Mouse (Mus musculus): ENCODE data around the gene B4galnt2. TPM values are rescaled to one million over a fixed set of nuclear protein-coding genes. Genes with fewer than 3 reads are reported as not detected.

Gene B4galnt2
- polyA plus RNA-seq, 3 experiments from 2014 or later = 0.35 to 0.38 TPM; not detected in 1

DNA sequence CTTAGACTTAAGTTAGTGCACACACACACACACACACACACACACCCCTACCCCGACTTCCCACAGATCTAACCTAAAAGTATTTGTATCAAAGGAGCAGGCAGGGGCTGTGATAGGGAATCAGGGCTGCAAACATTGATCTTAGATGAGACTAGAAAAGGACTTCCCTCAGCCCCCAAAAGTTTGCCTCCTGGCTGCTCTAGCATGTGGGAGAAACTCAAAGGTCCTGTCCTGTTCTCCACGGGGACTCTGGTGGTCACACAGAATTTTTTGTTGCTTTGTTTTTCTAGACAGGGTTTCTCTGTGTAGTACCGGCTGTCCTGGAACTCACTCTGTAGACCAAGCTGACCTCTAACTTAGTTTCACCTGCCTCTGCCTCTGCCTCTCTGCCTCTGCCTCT is 89.1 kb downstream of the B4galnt2 start:
- no peak for ATAC-seq

DNA sequence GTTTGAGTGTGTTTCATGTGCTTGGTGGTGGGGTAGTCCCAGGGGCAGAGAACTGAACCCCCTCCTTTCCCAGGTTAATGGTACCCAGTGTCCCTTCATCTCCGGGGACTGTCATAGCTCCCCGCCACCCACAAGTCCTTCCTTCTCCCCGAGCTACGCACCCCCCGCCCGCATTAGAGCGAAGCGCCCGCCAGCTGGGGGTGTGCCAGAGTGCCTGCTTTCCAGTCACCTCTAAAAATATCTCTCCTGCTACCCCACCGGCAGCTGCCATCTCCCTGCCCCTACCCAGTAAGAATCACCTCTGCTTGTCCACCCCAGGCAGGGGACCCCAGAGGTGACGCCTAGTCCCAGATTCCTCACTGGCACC is 89.8 kb downstream of the B4galnt2 start:
- no peak for ATAC-seq

DNA sequence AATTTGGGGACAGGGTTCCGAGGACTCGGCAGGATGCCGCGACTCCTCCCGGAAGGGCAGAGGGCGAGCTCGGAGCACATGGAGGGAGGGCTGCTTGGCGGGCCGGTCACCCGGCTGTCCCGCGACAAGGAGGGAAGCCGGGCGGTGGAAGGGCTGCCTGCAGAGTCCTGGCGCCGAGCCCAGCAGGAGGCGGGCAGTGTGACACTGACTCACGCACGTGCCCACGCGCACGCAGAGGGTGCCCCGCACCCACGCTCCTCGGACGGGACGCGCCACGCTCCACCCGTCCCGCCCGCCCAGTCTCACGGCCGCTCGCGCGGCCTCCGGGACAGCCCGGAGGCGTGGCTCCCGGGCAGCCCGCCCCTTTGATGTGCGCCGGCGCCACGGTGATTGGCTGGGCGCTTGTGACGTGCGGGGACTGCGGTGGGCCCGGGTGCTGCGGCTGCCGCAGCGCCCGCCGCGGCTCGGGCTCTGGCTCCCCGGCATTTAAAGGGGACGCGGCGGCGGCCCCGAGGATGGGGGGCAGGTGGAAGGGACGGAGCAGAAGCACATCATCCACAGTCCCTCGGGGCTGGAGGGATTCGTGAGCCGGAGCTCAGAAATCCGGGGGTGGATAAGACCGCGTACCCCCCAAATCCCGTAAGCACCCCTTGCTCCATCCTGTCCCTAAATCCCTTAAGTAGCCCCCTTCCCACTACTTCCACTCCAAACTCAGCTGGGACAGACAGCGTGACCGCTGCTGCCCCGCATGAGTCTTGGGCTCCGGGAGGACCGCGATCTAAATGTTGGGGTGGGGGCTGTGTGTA is 90.4 kb downstream of the B4galnt2 start, which contains the start of gene Phospho1:
TSS of gene Phospho1 (plus strand) at position 429 of the 806 bp plus-strand sequence.
- peak; percentile 92 for ATAC-seq

DNA sequence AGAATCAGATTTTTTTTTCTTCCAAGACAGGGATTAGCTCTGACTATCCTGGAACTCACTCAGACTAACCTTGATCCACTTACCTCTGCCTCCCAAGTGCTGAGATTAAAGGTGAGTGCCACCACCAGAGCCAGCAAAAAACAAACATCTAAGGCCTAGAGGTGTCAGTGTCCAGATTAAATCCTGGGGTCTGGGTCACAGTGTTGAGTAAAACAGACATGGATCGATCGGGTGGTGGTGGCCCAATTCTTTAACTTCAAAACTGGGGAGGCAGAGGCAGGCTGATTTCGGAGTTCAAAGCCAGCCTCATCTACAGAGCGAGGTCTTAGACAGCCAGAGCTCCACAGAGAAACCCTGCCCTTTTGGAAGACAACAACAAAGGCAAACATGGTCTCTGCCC is 92.3 kb downstream of the B4galnt2 start:
- ATAC-seq = no peak

GRCm38 (mm10) chr11:95821511-95821910 is 93.2 kb downstream of the B4galnt2 start:
- ATAC-seq = no peak

- no peak for ATAC-seq
Observed at GRCm38 (mm10) chr11:95819138-95819537, 95.6 kb downstream of the B4galnt2 start.

Other genes starting within 250 kb of the B4galnt2 start
- gene Phb, start 247.9 kb downstream of the B4galnt2 start, polyA plus RNA-seq (2017; shearing (Covaris generic)) = 100 to 1,000 TPM; 114 to 161 (median 126) TPM
- 10 to 100 TPM in 2 of 3 experiments, 1 to 10 TPM in 1; 5.3 to 13.4 (median 11.7) TPM for gene Zfp652, start 202.2 kb downstream of the B4galnt2 start, polyA plus RNA-seq (2017; shearing (Covaris generic))
- gene B130006D01Rik, start 191.3 kb downstream of the B4galnt2 start, polyA plus RNA-seq (2017; shearing (Covaris generic)) = 1 to 10 TPM; 2.7 to 6.6 (median 6.6) TPM
- gene Phospho1, start 90.4 kb downstream of the B4galnt2 start, polyA plus RNA-seq (2017; shearing (Covaris generic)) = not detected
- 10 to 100 TPM; 35.4 to 54.7 (median 53.1) TPM for gene Gngt2, start 77.7 kb downstream of the B4galnt2 start, polyA plus RNA-seq (2017; shearing (Covaris generic))
- gene Abi3, start 72.4 kb downstream of the B4galnt2 start, polyA plus RNA-seq (2017; shearing (Covaris generic)) = 100 to 1,000 TPM in 1 of 3 experiments, 10 to 100 TPM in 2; 38.9 to 105 (median 50.8) TPM
- gene Igf2bp1, start 91.0 kb upstream of the B4galnt2 start, polyA plus RNA-seq (2017; shearing (Covaris generic)) = not detected
- gene Gip, start 109.7 kb upstream of the B4galnt2 start, polyA plus RNA-seq (2017; shearing (Covaris generic)) = not detected
- gene Snf8, start 120.0 kb upstream of the B4galnt2 start, polyA plus RNA-seq (2017; shearing (Covaris generic)) = 10 to 100 TPM; 37.7 to 51.2 (median 42.6) TPM
- gene Ube2z, start 150.5 kb upstream of the B4galnt2 start, polyA plus RNA-seq (2017; shearing (Covaris generic)) = 10 to 100 TPM in 2 of 3 experiments, 1 to 10 TPM in 1; 9.6 to 13.1 (median 10.4) TPM
- gene Atp5g1, start 160.8 kb upstream of the B4galnt2 start, polyA plus RNA-seq (2017; shearing (Covaris generic)) = 100 to 1,000 TPM; 336 to 391 (median 363) TPM
- not detected for gene Calcoco2, start 197.1 kb upstream of the B4galnt2 start, polyA plus RNA-seq (2017; shearing (Covaris generic))
- not detected for gene Ttll6, start 218.9 kb upstream of the B4galnt2 start, polyA plus RNA-seq (2017; shearing (Covaris generic))

Measured in inflammation-experienced regulatory T-cells, adult 6 months (primary cell).